Mouse (Mus musculus) testis, adult 10 weeks (tissue): ENCODE measurements around the gene Slc25a54. TPM values are rescaled to one million over a fixed set of nuclear protein-coding genes. Genes with fewer than 3 reads are reported as not detected.

Experiments
- polyA plus RNA-seq: library from polyadenylated mRNA; stranded (reverse); fragments of 350-450 nt; fragmentation: Illumina TruSeq; extraction: RNeasy Lipid Tissue Mini Kit (QIAGEN cat#74804); gene quantifications from one replicate; pipeline ENCODE4 v1.2.3, GENCODE M21; 2014; ENCODE audit warnings: low read depth, low replicate concordance

Gene Slc25a54
- 38.4 TPM for polyA plus RNA-seq

GRCm38 (mm10) chr3:109080169-109080568, at the start of gene Slc25a54:
TSS of gene Slc25a54 (plus strand) at chr3:109080469.

GRCm38 (mm10) chr3:109122641-109123530, 42.6 kb downstream of the Slc25a54 start, which contains the start of gene Slc25a24:
TSS of gene Slc25a24 (plus strand) at chr3:109123149.

Other genes starting within 250 kb of the Slc25a54 start
- gene Stxbp3, start 239.9 kb upstream of the Slc25a54 start, polyA plus RNA-seq = 32.1 TPM
- gene Fndc7, start 190.5 kb upstream of the Slc25a54 start, polyA plus RNA-seq = 0.43 TPM
- 97.7 TPM for gene Prpf38b, start 168.7 kb upstream of the Slc25a54 start, polyA plus RNA-seq
- 39.8 TPM for gene Henmt1, start 140.6 kb upstream of the Slc25a54 start, polyA plus RNA-seq
- gene Gm9857, start 140.0 kb upstream of the Slc25a54 start, polyA plus RNA-seq = not detected
- 3.2 TPM for gene Fam102b, start 52.9 kb upstream of the Slc25a54 start, polyA plus RNA-seq
- 13.5 TPM for gene Slc25a24, start 42.7 kb downstream of the Slc25a54 start, polyA plus RNA-seq